Mouse (Mus musculus): ENCODE measurements around the gene Pla2g3. TPM values are rescaled to one million over a fixed set of nuclear protein-coding genes. Genes with fewer than 3 reads are reported as not detected.
A peak's percentile ranks its signal among the peaks of the same experiment; 100 is the strongest.

Gene Pla2g3
- polyA plus RNA-seq, 1 experiment = 0.30 TPM

- no peak for DNase-seq (ENCODE audit: low read depth in 1 of 2, low spot score in 2 of 2)
- Histone ChIP-seq H3K4me3 (ENCODE audit: extremely low read depth, insufficient read depth, insufficient read length) (no peak overlapping the region), H3K27me3 (ENCODE audit: control insufficient read depth, insufficient read depth, low read length) (no peaks in the 10 kb centered on the region), H3K36me3 (ENCODE audit: control insufficient read depth, insufficient read depth, low read length) (no peaks in the 10 kb centered on the region), H3K4me1 (ENCODE audit: control insufficient read depth, insufficient read depth, insufficient read length) (peaks cover 13% of the 10 kb centered on the region), H3K27ac (ENCODE audit: insufficient read depth, low read length) (no peak overlapping the region)
- 87% methylated on average over 5 of the region's 5 CpGs for WGBS
- TF ChIP-seq CTCF (IDR thresholded peaks at IDR 0.05; ENCODE audit: extremely low read depth, insufficient read depth, insufficient read length, insufficient replicate concordance) (no peak), POLR2A (IDR thresholded peaks at IDR 0.05; ENCODE audit: low read depth, low read length) (no peak)
These were observed 48.8 kb downstream of the Pla2g3 start for GRCm38 (mm10) chr11:3536745-3537333.

GRCm38 (mm10) chr11:3537711-3538110 is 49.6 kb downstream of the Pla2g3 start:
- Histone ChIP-seq H3K4me1 (ENCODE audit: control insufficient read depth, insufficient read depth, insufficient read length) (peaks cover 13% of the 10 kb centered on the region), H3K4me3 (ENCODE audit: extremely low read depth, insufficient read depth, insufficient read length) (no peak overlapping the region), H3K27ac (ENCODE audit: insufficient read depth, low read length) (no peak overlapping the region), H3K27me3 (ENCODE audit: control insufficient read depth, insufficient read depth, low read length) (no peaks in the 10 kb centered on the region), H3K36me3 (ENCODE audit: control insufficient read depth, insufficient read depth, low read length) (no peaks in the 10 kb centered on the region)
- 58% methylated on average over 3 of the region's 3 CpGs for WGBS
- no peak for TF ChIP-seq CTCF (IDR thresholded peaks at IDR 0.05; ENCODE audit: extremely low read depth, insufficient read depth, insufficient read length, insufficient replicate concordance)
- no peak for TF ChIP-seq POLR2A (IDR thresholded peaks at IDR 0.05; ENCODE audit: low read depth, low read length)
- no peak for DNase-seq (ENCODE audit: low read depth in 1 of 2, low spot score in 2 of 2)

- H3K4me1 ChIP-seq (ENCODE audit: control insufficient read depth, insufficient read depth, insufficient read length) = peaks cover 13% of the 10 kb centered on the region
- 62% methylated on average over 4 of the region's 4 CpGs for WGBS
- H3K27me3 ChIP-seq (ENCODE audit: control insufficient read depth, insufficient read depth, low read length) = no peaks in the 10 kb centered on the region
- no peak overlapping the region for H3K27ac ChIP-seq (ENCODE audit: insufficient read depth, low read length)
- H3K36me3 ChIP-seq (ENCODE audit: control insufficient read depth, insufficient read depth, low read length) = no peaks in the 10 kb centered on the region
- DNase-seq (ENCODE audit: low read depth in 1 of 2, low spot score in 2 of 2) = no peak
- no peak for TF ChIP-seq CTCF (IDR thresholded peaks at IDR 0.05; ENCODE audit: extremely low read depth, insufficient read depth, insufficient read length, insufficient replicate concordance)
- TF ChIP-seq POLR2A (IDR thresholded peaks at IDR 0.05; ENCODE audit: low read depth, low read length) = no peak
- peak overlapping the region; percentile 66; the same call in 1 of the 2 replicates for H3K4me3 ChIP-seq (ENCODE audit: extremely low read depth, insufficient read depth, insufficient read length)
These were observed 50.3 kb downstream of the Pla2g3 start for GRCm38 (mm10) chr11:3538341-3538740.

- H3K4me3 ChIP-seq (ENCODE audit: extremely low read depth, insufficient read depth, insufficient read length) = peak overlapping the region; percentile 69
- no peaks in the 10 kb centered on the region for H3K27me3 ChIP-seq (ENCODE audit: control insufficient read depth, insufficient read depth, low read length)
- no peaks in the 10 kb centered on the region for H3K36me3 ChIP-seq (ENCODE audit: control insufficient read depth, insufficient read depth, low read length)
- DNase-seq (ENCODE audit: low read depth in 1 of 2, low spot score in 2 of 2) = peak; percentile 55 to 74
- TF ChIP-seq POLR2A (IDR thresholded peaks at IDR 0.05; ENCODE audit: low read depth, low read length) (peak; percentile 33; the same call in 1 of the 2 replicates), CTCF (IDR thresholded peaks at IDR 0.05; ENCODE audit: extremely low read depth, insufficient read depth, insufficient read length, insufficient replicate concordance) (no peak)
- 3% methylated on average over 33 of the region's 33 CpGs for WGBS
- H3K4me1 ChIP-seq (ENCODE audit: control insufficient read depth, insufficient read depth, insufficient read length) = peaks cover 13% of the 10 kb centered on the region
- no peak overlapping the region for H3K27ac ChIP-seq (ENCODE audit: insufficient read depth, low read length)
These were observed 51.2 kb downstream of the Pla2g3 start for GRCm38 (mm10) chr11:3539111-3539825.

- H3K4me1 ChIP-seq (ENCODE audit: control insufficient read depth, insufficient read depth, insufficient read length) = peaks cover 13% of the 10 kb centered on the region
- no peak for TF ChIP-seq POLR2A (IDR thresholded peaks at IDR 0.05; ENCODE audit: low read depth, low read length)
- no peak for TF ChIP-seq CTCF (IDR thresholded peaks at IDR 0.05; ENCODE audit: extremely low read depth, insufficient read depth, insufficient read length, insufficient replicate concordance)
- DNase-seq (ENCODE audit: low read depth in 1 of 2, low spot score in 2 of 2) = no peak
These were observed 51.7 kb downstream of the Pla2g3 start for GRCm38 (mm10) chr11:3539826-3540196.

GRCm38 (mm10) chr11:3540451-3541085 is 52.5 kb downstream of the Pla2g3 start, which contains the start of gene Smtn:
Gene Smtn (minus strand): TSS chr11:3540612.
- DNase-seq (ENCODE audit: low read depth in 1 of 2, low spot score in 2 of 2) = no peak
- TF ChIP-seq POLR2A (IDR thresholded peaks at IDR 0.05; ENCODE audit: low read depth, low read length) (no peak), CTCF (IDR thresholded peaks at IDR 0.05; ENCODE audit: extremely low read depth, insufficient read depth, insufficient read length, insufficient replicate concordance) (no peak)
- no peak within 1 kb of the TSS for H3K27ac ChIP-seq (ENCODE audit: insufficient read depth, low read length)
- peaks cover 9% of the 10 kb centered on the region for H3K4me1 ChIP-seq (ENCODE audit: control insufficient read depth, insufficient read depth, insufficient read length)
- WGBS = 88% methylated on average over 23 of the region's 23 CpGs
- no peaks in the 10 kb centered on the region for H3K27me3 ChIP-seq (ENCODE audit: control insufficient read depth, insufficient read depth, low read length)
- no peaks in the 10 kb centered on the region for H3K36me3 ChIP-seq (ENCODE audit: control insufficient read depth, insufficient read depth, low read length)
- H3K4me3 ChIP-seq (ENCODE audit: extremely low read depth, insufficient read depth, insufficient read length) = peak within 1 kb of the TSS; percentile 69

More at GRCm38 (mm10) chr11:3539826-3540196, 51.7 kb downstream of the Pla2g3 start:
- WGBS = 65% methylated on average over 4 of the region's 4 CpGs
- H3K27me3 ChIP-seq (ENCODE audit: control insufficient read depth, insufficient read depth, low read length) = no peaks in the 10 kb centered on the region
- no peak overlapping the region for H3K4me3 ChIP-seq (ENCODE audit: extremely low read depth, insufficient read depth, insufficient read length)
- no peak overlapping the region for H3K27ac ChIP-seq (ENCODE audit: insufficient read depth, low read length)
- no peaks in the 10 kb centered on the region for H3K36me3 ChIP-seq (ENCODE audit: control insufficient read depth, insufficient read depth, low read length)
